Mouse (Mus musculus) stomach, postnatal 0 days (tissue): Measurements from ENCODE around the gene Nr1d2. TPM values are rescaled to one million over a fixed set of nuclear protein-coding genes. Genes with fewer than 3 reads are reported as not detected.
"Not testable (repeated sequence)": the region's sequence is repeated elsewhere in the genome, so short reads cannot be mapped to it uniquely, and the experiment has no call there.

Experiments used
- ATAC-seq: fragments of 200-750 bp; cut with Nextera tagmentation; 2 replicates; pipeline ENCODE4 v1.8.0; 2017; ENCODE audit not compliant: low FRiP score, low TSS enrichment
- DNase-seq: peaks from one replicate; pipeline ENCODE4 v3.0.0-alpha.2; 2016; ENCODE audit warnings: low spot score
- H3K27ac ChIP-seq: fragments of 300-500 bp; sonication (generic); replicated peaks from 2 replicates; pipeline ENCODE4 v1.5.1; 2014; ENCODE audit warnings: mild to moderate bottlenecking, control low read depth
- H3K27me3 ChIP-seq: fragments of 300-500 bp; sonication (generic); 2 replicates; pipeline ENCODE4 v1.6.1; 2014; ENCODE audit warnings: low read length; ENCODE audit not compliant: control insufficient read depth, insufficient read depth
- H3K36me3 ChIP-seq: fragments of 300-500 bp; sonication (generic); 2 replicates; pipeline ENCODE4 v1.6.1; 2014; ENCODE audit warnings: low read length, mixed read lengths; ENCODE audit not compliant: control insufficient read depth, insufficient read depth
- H3K4me1 ChIP-seq: fragments of 300-500 bp; sonication (generic); replicated peaks from 2 replicates; pipeline ENCODE4 v1.6.1; 2014; ENCODE audit warnings: antibody characterized with exemption; ENCODE audit not compliant: control insufficient read depth, insufficient read depth
- H3K4me2 ChIP-seq: fragments of 300-500 bp; sonication (generic); replicated peaks from 2 replicates; pipeline ENCODE4 v1.6.1; 2014; ENCODE audit warnings: low read depth, mild to moderate bottlenecking, control low read depth, moderate library complexity
- H3K4me3 ChIP-seq: fragments of 300-500 bp; sonication (generic); 2 replicates; pipeline ENCODE4 v1.5.1; 2014; ENCODE audit warnings: low read depth, low read length, control low read depth
- H3K9ac ChIP-seq: fragments of 300-500 bp; sonication (generic); 2 replicates; pipeline ENCODE4 v1.6.1; 2014; ENCODE audit warnings: mild to moderate bottlenecking, low read length, control low read depth, mixed read lengths
- H3K9me3 ChIP-seq: fragments of 300-500 bp; sonication (generic); 2 replicates; pipeline ENCODE4 v1.6.1; 2016; ENCODE audit warnings: low read length; ENCODE audit not compliant: control insufficient read depth
- CTCF ChIP-seq: IDR thresholded peaks from 2 replicates; pipeline ENCODE4 v1.5.1; 2016; ENCODE audit warnings: antibody characterized with exemption, low read depth, mild to moderate bottlenecking, moderate library complexity
- EP300 ChIP-seq: optimal IDR thresholded peaks from 2 replicates; pipeline ENCODE3; 2016; ENCODE audit warnings: antibody characterized with exemption
- WGBS: fragments of 180-500 bp; shearing (Covaris S2); extraction: QIAGEN DNeasy Blood & Tissue Kit; methylation state at CpG from one replicate; pipeline ENCODE4 v1.1.7; 2014; 5-methylcytosine and 5-hydroxymethylcytosine counted together
- polyA plus RNA-seq: library from polyadenylated mRNA; unstranded; fragments of >200 nt; fragmentation: Nextera tagmentation; extraction: Ambion mirVana; gene quantifications from 2 replicates; pipeline ENCODE4 v1.2.1, GENCODE M21; 2015

Nr1d2 gene
- polyA plus RNA-seq, 1 experiment from 2014 or later = 11.1 TPM

DNA sequence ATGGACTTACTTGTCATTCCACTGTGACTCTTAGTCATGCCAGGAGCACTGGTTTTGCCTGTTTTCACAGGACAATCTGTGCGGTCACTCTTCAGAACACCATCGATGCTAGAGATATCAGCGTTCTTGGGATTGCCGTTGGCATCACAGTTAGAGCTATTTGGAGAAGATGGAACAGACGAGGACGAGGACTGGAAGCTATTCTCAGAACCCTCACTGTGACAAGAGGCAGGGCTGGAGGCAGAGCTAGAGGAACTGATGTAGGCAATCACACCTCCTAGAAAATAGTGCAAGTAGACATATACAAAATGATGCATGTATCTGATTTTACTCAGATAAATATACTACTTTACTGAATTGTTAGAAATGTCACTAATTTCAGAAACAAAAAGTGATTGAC, 16.9 kb downstream of the Nr1d2 start:
- H3K36me3 ChIP-seq = no peaks in the 10 kb centered on the region
- no peak for ATAC-seq
- no peak for DNase-seq
- no peak overlapping the region for H3K4me2 ChIP-seq
- no peak overlapping the region for H3K9ac ChIP-seq
- no peak overlapping the region for H3K27ac ChIP-seq
- no peak overlapping the region for H3K4me3 ChIP-seq
- H3K9me3 ChIP-seq = no peaks in the 10 kb centered on the region
- 89% methylated on average over 6 of the region's 6 CpGs for WGBS
- H3K27me3 ChIP-seq = no peaks in the 10 kb centered on the region
- H3K4me1 ChIP-seq = no peaks in the 10 kb centered on the region
- no peak for TF ChIP-seq EP300
- no peak for TF ChIP-seq CTCF

DNA sequence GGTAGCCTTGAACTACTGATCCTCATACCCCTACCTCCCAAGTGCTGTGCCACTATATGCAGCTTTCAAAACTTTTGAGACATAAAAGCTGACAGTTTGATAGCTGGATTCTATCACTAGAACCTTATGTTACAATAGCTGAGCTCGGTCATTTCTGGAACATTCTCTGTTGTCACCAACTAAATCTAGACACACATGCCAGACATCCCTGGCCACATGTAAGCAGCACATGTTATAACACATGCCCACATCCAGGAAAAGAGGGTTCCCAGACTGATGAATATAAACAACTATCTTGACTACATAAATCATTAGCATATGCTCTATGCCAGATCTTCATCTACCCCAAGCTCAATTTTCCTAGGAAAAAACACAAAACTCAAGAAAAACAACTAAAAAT, 21.8 kb downstream of the Nr1d2 start:
- Histone ChIP-seq H3K9me3 (no peaks in the 10 kb centered on the region), H3K4me2 (no peak overlapping the region), H3K27me3 (no peaks in the 10 kb centered on the region), H3K9ac (no peak overlapping the region), H3K36me3 (no peaks in the 10 kb centered on the region), H3K4me3 (no peak overlapping the region), H3K27ac (no peak overlapping the region), H3K4me1 (no peaks in the 10 kb centered on the region)
- 90% methylated on average over 1 of the region's 1 CpGs for WGBS
- no peak for TF ChIP-seq EP300
- no peak for TF ChIP-seq CTCF
- no peak for ATAC-seq
- no peak for DNase-seq

DNA sequence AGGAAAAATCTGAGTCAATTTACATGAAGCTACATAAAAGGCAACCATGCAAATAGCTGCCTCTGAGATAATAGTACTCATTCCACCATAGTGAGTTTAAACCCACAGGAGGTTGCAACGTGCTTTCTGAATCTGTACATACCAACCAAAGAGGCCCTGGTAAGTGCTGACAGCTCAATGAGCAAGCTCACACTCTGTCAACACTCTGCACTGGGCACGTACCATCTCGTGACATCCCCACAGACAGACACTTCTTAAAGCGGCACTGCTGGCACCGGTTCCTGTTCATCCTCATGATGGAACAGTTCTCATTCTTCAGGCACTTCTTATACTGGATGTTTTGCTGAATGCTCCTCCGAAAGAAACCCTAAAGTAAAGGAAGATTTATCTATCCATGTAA, 22.5 kb downstream of the Nr1d2 start:
- H3K36me3 ChIP-seq = no peaks in the 10 kb centered on the region
- H3K27me3 ChIP-seq = no peaks in the 10 kb centered on the region
- TF ChIP-seq EP300 = no peak
- TF ChIP-seq CTCF = no peak
- no peak overlapping the region for H3K4me2 ChIP-seq
- H3K4me3 ChIP-seq = no peak overlapping the region
- no peaks in the 10 kb centered on the region for H3K9me3 ChIP-seq
- no peak overlapping the region for H3K9ac ChIP-seq
- no peak overlapping the region for H3K27ac ChIP-seq
- H3K4me1 ChIP-seq = no peaks in the 10 kb centered on the region
- WGBS = 89% methylated on average over 6 of the region's 6 CpGs
- ATAC-seq (no peak), DNase-seq (no peak)

DNA sequence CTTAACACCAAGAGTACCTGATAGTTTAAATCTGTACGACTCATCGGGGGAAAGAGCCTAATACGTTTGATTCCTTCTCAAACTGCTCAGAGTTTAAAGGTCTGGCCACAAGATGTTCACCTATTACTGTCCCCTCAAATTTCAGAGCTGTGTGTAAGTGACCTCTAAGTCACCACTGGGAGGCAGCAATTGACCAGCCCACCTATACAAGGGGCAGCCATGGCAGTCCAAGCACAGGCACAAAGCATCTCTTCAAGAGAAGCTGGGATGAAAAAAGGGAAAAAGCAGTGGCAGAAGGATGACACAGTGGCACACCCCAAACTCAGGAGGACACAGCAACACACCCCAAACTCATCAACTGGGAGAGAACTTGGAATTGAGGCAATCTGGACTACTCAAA, 28.1 kb downstream of the Nr1d2 start:
- 72% methylated on average over 3 of the region's 3 CpGs for WGBS
- TF ChIP-seq CTCF (peak; percentile 72), EP300 (no peak)

DNA sequence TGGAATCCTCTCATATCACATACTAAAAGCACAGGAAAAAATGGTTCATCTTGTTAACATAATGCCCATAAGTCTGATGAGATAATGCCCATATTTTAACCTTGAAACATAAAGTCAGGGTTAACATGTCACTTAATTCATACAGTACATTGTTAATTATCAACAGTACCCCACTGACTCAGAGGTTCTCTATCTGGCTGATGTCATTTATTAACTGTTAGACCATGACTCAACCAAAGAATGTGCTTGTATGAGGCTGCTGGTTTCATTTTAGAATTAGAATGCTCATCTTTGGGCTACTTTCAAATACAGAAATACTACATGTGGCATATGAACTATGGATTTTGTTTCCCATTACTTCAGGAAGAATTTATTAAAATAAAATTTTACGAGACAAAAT, 34.6 kb downstream of the Nr1d2 start:
- not testable (repeated sequence) for ATAC-seq, H3K4me2 ChIP-seq, H3K9me3 ChIP-seq, H3K4me3 ChIP-seq, H3K9ac ChIP-seq, H3K27me3 ChIP-seq, H3K4me1 ChIP-seq, H3K36me3 ChIP-seq, H3K27ac ChIP-seq, DNase-seq
- 89% methylated on average over 1 of the region's 1 CpGs for WGBS

More for the DNA sequence above, 28.1 kb downstream of the Nr1d2 start:
- Histone ChIP-seq H3K27ac (no peak overlapping the region), H3K4me2 (no peak overlapping the region), H3K9ac (no peak overlapping the region), H3K27me3 (no peaks in the 10 kb centered on the region), H3K36me3 (no peaks in the 10 kb centered on the region), H3K4me1 (no peaks in the 10 kb centered on the region), H3K9me3 (no peaks in the 10 kb centered on the region), H3K4me3 (no peak overlapping the region)
- ATAC-seq (no peak), DNase-seq (no peak)

DNA sequence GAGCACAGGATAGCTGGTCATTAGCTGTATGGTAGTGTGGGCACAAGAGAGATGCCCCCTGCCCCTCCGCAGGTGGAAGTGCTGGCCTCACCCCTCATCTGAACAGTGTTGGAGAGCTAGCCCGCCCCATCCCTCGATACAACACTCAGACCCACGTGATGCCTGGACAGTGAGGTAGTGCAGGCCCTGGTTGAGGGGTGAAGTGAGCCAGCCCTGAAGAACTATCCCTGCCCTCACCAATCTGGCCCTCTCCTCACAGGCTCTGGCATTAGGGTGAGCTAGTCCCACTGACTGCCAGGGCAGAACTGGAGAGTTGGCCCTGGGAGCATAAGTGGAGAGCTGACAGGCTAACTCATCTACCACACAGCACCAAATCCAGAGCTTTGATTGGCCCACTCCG, 37.5 kb downstream of the Nr1d2 start:
- WGBS = 92% methylated on average over 5 of the region's 5 CpGs
- no peaks in the 10 kb centered on the region for H3K36me3 ChIP-seq
- no peak overlapping the region for H3K27ac ChIP-seq
- H3K4me3 ChIP-seq = no peak overlapping the region
- no peak for DNase-seq
- no peak overlapping the region for H3K9ac ChIP-seq
- no peak overlapping the region for H3K4me2 ChIP-seq
- ATAC-seq = peak; percentile 42; the same call in 1 of the 2 replicates
- no peaks in the 10 kb centered on the region for H3K4me1 ChIP-seq
- TF ChIP-seq EP300 (no peak), CTCF (no peak)
- H3K9me3 ChIP-seq = no peaks in the 10 kb centered on the region
- no peaks in the 10 kb centered on the region for H3K27me3 ChIP-seq
